Mouse (Mus musculus): Measurements from ENCODE around the gene Eomes. TPM values are rescaled to one million over a fixed set of nuclear protein-coding genes. Genes with fewer than 3 reads are reported as not detected.

Gene Eomes
- polyA plus RNA-seq, 1 experiment from 2014 or later: 24.1 TPM

DNA sequence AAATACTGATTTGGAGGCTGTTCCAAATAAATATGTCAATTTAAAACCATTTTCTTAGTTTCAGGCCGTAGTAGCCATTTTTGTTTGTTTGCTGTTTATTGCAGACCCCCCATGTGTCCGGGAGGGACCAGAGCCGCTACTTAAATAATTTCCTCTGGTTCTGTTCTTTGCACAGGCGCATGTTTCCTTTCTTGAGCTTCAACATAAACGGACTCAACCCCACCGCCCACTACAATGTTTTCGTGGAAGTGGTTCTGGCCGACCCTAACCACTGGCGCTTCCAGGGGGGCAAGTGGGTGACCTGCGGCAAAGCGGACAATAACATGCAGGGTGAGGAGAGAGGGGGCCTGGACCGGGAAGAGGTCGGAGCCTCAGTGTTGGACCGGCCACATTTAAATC is 2.3 kb downstream of the Eomes start:
- H3K36me3 ChIP-seq (ENCODE audit: control insufficient read depth, insufficient read depth, low read length): no peaks in the 10 kb centered on the region
- peak overlapping the region; percentile 60 for H3K4me2 ChIP-seq (ENCODE audit: low read length)
- ATAC-seq: no peak
- H3K4me1 ChIP-seq (ENCODE audit: control insufficient read depth, insufficient read depth, low read length): peaks cover 14% of the 10 kb centered on the region
- peaks cover 69% of the 10 kb centered on the region for H3K27me3 ChIP-seq (replicated peaks; ENCODE audit: control insufficient read depth, insufficient read depth, low read length)
- H3K9ac ChIP-seq (ENCODE audit: low read length): peak overlapping the region; percentile 68
- no peaks in the 10 kb centered on the region for H3K9me3 ChIP-seq (replicated peaks; ENCODE audit: control insufficient read depth, low read length)
- WGBS: 5% methylated on average over 14 of the region's 14 CpGs
- no peak for DNase-seq (ENCODE audit: low spot score)
- no peak overlapping the region for H3K27ac ChIP-seq (ENCODE audit: low read depth, low read length)
- peak overlapping the region; percentile 47 for H3K4me3 ChIP-seq (ENCODE audit: low read depth, low read length)

DNA sequence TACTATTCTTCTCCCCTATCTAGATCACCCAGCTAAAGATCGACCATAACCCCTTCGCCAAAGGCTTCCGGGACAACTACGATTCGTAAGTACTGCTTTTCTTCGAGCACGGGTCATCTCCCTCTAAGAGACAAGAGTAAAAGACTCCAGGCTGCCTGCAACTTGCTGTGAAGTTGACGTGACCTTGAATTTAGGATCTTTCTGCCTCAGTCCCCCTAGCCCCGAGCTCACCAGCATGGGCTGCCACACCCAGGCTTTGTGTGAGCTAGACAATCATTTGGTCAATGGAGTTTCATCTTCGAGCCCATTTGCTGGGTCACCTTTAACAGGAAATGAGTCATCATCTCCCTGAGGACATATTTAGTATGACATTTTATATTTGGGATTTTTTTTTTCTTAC is 4.2 kb downstream of the Eomes start:
- ATAC-seq (no peak), DNase-seq (ENCODE audit: low spot score) (no peak)
- Histone ChIP-seq H3K36me3 (ENCODE audit: control insufficient read depth, insufficient read depth, low read length) (no peaks in the 10 kb centered on the region), H3K27ac (ENCODE audit: low read depth, low read length) (no peak overlapping the region), H3K27me3 (replicated peaks; ENCODE audit: control insufficient read depth, insufficient read depth, low read length) (peaks cover 80% of the 10 kb centered on the region), H3K9ac (ENCODE audit: low read length) (no peak overlapping the region), H3K4me1 (ENCODE audit: control insufficient read depth, insufficient read depth, low read length) (peaks cover 11% of the 10 kb centered on the region), H3K4me2 (ENCODE audit: low read length) (peak overlapping the region; percentile 60), H3K9me3 (replicated peaks; ENCODE audit: control insufficient read depth, low read length) (no peaks in the 10 kb centered on the region), H3K4me3 (ENCODE audit: low read depth, low read length) (peak overlapping the region; percentile 47)
- 74% methylated on average over 10 of the region's 10 CpGs for WGBS

DNA sequence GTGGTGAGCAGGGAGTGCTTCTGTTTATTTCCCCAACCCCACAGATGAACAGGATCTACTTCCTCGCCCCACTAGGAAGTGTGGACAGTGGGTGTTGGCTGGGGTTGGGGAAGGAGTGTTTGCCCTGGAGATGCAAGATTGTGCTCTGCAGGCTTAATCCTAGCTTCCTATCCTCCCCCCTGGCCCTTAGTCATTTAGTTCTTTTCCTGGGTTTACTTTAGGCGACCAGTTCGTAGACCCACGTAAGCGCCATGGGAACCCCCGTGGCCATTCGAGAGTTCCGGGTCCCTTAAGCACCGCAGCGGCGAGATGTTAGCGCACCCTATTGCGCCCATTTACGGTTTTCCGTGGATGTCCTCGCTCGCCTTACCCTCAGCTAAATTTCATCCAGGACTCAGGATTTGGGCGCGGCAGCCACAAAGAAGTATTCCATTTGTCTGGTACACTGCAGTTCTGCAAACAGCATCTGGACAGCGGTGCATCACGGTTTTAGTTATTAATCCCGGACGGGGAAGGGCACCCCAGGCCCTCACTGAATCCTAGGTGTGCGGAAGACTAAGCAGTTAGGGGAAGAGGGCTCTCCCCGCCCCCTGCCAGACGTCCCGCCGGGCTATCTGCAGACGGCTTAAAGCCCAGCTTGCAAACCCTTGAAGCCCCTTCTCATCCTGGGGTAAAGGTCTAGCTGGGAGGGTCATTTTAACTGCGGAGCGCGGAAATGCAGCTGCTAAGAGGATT is 8.5 kb downstream of the Eomes start:
- Histone ChIP-seq H3K4me2 (ENCODE audit: low read length) (peak overlapping the region; percentile 58), H3K4me1 (ENCODE audit: control insufficient read depth, insufficient read depth, low read length) (peaks cover 18% of the 10 kb centered on the region; the same call in 1 of the 2 replicates), H3K27ac (ENCODE audit: low read depth, low read length) (no peak overlapping the region; the same call in 1 of the 2 replicates), H3K27me3 (replicated peaks; ENCODE audit: control insufficient read depth, insufficient read depth, low read length) (peaks cover 63% of the 10 kb centered on the region), H3K9me3 (replicated peaks; ENCODE audit: control insufficient read depth, low read length) (no peaks in the 10 kb centered on the region), H3K36me3 (ENCODE audit: control insufficient read depth, insufficient read depth, low read length) (no peaks in the 10 kb centered on the region), H3K4me3 (ENCODE audit: low read depth, low read length) (peak overlapping the region; percentile 11; the same call in 1 of the 2 replicates), H3K9ac (ENCODE audit: low read length) (no peak overlapping the region)
- WGBS: 1% methylated on average over 32 of the region's 32 CpGs
- ATAC-seq: peak; percentile 16; the same call in 1 of the 2 replicates
- DNase-seq (ENCODE audit: low spot score): no peak

DNA sequence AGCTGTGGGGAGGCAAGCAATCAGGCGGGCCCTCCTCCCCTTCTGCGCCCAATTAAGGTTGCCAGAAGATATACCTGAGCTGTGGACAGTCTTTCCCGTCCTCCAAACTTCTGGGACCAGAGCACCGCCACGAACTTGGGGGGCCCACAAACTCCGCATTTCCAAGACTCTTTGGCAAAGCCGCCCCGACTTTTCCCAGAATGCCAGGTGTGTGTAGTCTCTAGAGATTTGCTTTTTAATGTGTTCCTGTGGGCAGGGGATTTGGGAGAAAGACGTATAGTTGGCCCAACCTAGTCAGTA is 9.0 kb downstream of the Eomes start:
- Histone ChIP-seq H3K27me3 (replicated peaks; ENCODE audit: control insufficient read depth, insufficient read depth, low read length) (peaks cover 60% of the 10 kb centered on the region), H3K27ac (ENCODE audit: low read depth, low read length) (no peak overlapping the region; the same call in 1 of the 2 replicates), H3K4me1 (ENCODE audit: control insufficient read depth, insufficient read depth, low read length) (peaks cover 18% of the 10 kb centered on the region; the same call in 1 of the 2 replicates), H3K9ac (ENCODE audit: low read length) (no peak overlapping the region), H3K9me3 (replicated peaks; ENCODE audit: control insufficient read depth, low read length) (no peaks in the 10 kb centered on the region), H3K36me3 (ENCODE audit: control insufficient read depth, insufficient read depth, low read length) (no peaks in the 10 kb centered on the region), H3K4me3 (ENCODE audit: low read depth, low read length) (peak overlapping the region; percentile 11; the same call in 1 of the 2 replicates), H3K4me2 (ENCODE audit: low read length) (peak overlapping the region; percentile 58)
- WGBS: under 1% methylated on average over 9 of the region's 9 CpGs
- no peak for DNase-seq (ENCODE audit: low spot score)
- peak; percentile 5; the same call in 1 of the 2 replicates for ATAC-seq

DNA sequence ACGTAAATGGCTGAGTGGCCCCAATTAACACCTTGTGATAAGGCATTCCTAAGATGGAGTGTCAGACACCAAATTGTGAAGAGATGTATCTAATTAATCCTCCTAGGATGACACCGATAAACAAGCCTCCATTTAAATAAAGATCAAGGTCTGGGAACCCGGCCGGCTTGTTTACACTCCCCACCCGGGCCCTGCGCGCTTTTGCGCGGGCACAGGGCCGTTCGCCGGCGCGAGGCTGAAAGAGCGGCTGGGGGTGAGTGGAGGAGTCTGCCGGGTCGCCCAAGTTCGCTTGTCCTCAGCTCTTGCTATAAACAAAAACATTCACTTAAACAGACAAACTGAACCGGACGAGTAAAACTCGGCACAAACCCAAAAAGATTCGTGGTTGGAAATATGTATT is 9.6 kb downstream of the Eomes start:
- Histone ChIP-seq H3K27me3 (replicated peaks; ENCODE audit: control insufficient read depth, insufficient read depth, low read length) (peaks cover 56% of the 10 kb centered on the region), H3K4me2 (ENCODE audit: low read length) (peak overlapping the region; percentile 58), H3K9me3 (replicated peaks; ENCODE audit: control insufficient read depth, low read length) (no peaks in the 10 kb centered on the region), H3K27ac (ENCODE audit: low read depth, low read length) (no peak overlapping the region), H3K36me3 (ENCODE audit: control insufficient read depth, insufficient read depth, low read length) (no peaks in the 10 kb centered on the region), H3K9ac (ENCODE audit: low read length) (peak overlapping the region; percentile 17; the same call in 1 of the 2 replicates), H3K4me3 (ENCODE audit: low read depth, low read length) (peak overlapping the region; percentile 21), H3K4me1 (ENCODE audit: control insufficient read depth, insufficient read depth, low read length) (peaks cover 18% of the 10 kb centered on the region; the same call in 1 of the 2 replicates)
- under 1% methylated on average over 22 of the region's 22 CpGs for WGBS
- DNase-seq (ENCODE audit: low spot score) (peak; percentile 67), ATAC-seq (0 out of 2 replicates have a peak, but pooled peaks have one; percentile 16)

DNA sequence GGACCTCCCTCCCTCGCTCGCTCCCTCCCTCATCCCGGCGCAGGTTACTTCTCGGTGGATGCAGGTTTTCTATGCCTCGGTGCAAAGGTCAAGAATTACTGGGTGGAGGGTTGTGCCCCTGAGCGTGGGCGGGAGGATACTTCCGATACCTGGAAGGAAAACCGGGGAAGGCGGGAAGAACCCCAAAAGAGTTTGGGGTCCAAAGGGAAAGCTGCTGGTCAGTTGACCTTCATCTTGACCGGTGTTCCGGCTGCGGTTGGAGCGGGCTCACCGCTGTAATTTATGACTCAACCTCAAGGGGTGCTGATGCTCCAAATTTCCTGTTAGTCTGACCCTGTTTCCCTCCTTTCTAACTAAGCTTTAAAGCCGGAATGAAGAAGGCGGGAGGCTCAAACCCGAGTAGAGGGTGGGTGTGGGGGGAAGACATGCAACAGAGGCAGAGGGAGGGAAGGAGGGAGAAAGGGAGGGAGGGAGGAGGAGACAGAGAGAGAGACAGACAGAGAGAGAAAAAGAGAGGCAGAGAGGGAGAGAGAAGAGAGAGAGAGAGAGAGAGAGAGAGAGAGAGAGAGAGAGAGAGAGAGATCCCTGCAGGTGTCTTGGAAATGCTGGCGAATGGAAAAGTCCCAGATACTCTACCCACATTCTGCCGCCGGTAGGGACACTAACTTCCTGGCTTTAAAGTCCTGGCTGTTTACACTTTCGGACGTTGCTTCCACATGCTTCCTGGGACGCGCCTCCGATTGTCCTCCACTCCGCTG is 10.3 kb downstream of the Eomes start:
- H3K9ac ChIP-seq (ENCODE audit: low read length): peak overlapping the region; percentile 35; the same call in 1 of the 2 replicates
- peak overlapping the region; percentile 58 for H3K4me2 ChIP-seq (ENCODE audit: low read length)
- under 1% methylated on average over 28 of the region's 28 CpGs for whole genome bisulfite sequencing
- H3K36me3 ChIP-seq (ENCODE audit: control insufficient read depth, insufficient read depth, low read length): no peaks in the 10 kb centered on the region
- peak overlapping the region; percentile 21 for H3K4me3 ChIP-seq (ENCODE audit: low read depth, low read length)
- DNase-seq (ENCODE audit: low spot score): peak; percentile 68
- peak; percentile 6; the same call in 1 of the 2 replicates for ATAC-seq
- peaks cover 18% of the 10 kb centered on the region; the same call in 1 of the 2 replicates for H3K4me1 ChIP-seq (ENCODE audit: control insufficient read depth, insufficient read depth, low read length)
- peaks cover 52% of the 10 kb centered on the region for H3K27me3 ChIP-seq (replicated peaks; ENCODE audit: control insufficient read depth, insufficient read depth, low read length)
- no peaks in the 10 kb centered on the region for H3K9me3 ChIP-seq (replicated peaks; ENCODE audit: control insufficient read depth, low read length)
- no peak overlapping the region; the same call in 1 of the 2 replicates for H3K27ac ChIP-seq (ENCODE audit: low read depth, low read length)

DNA sequence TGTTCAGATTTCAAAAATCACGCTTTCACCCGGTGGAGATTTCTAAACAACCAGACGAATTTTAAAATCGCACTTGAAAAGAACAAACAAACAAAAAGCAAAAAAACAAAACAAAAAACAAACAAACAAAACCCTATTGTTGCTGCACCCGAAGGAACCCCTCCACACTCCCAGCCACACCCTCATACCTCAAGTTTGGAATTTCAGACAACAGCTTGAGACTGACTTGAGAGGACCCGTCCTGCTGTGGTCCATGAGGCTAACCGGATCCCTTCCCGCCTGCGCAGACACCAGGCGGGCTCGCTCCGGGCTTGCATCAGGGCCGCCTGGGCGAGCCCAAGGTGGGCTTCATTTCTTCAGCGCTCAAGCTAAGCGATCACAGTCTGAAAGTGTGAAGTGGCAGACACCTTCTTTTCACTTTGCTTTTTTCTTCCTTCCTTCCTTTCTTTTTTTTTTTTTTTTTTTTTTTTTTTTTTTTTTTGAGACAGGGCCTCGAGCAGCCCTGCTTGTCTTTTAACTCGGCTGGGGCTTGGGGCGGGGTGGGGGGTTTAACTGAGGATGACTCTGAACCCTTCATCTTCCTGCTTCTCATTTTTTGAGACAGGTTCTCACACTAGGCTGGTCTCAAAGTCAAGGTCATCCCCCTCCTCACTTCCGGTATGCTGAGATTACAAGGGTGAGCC is 11.0 kb downstream of the Eomes start:
- Histone ChIP-seq H3K4me3 (ENCODE audit: low read depth, low read length) (peak overlapping the region; percentile 21), H3K27ac (ENCODE audit: low read depth, low read length) (no peak overlapping the region), H3K4me2 (ENCODE audit: low read length) (peak overlapping the region; percentile 58), H3K27me3 (replicated peaks; ENCODE audit: control insufficient read depth, insufficient read depth, low read length) (peaks cover 48% of the 10 kb centered on the region), H3K36me3 (ENCODE audit: control insufficient read depth, insufficient read depth, low read length) (no peaks in the 10 kb centered on the region), H3K9ac (ENCODE audit: low read length) (no peak overlapping the region), H3K9me3 (replicated peaks; ENCODE audit: control insufficient read depth, low read length) (no peaks in the 10 kb centered on the region), H3K4me1 (ENCODE audit: control insufficient read depth, insufficient read depth, low read length) (peaks cover 18% of the 10 kb centered on the region; the same call in 1 of the 2 replicates)
- peak; percentile 43 for DNase-seq (ENCODE audit: low spot score)
- WGBS: 3% methylated on average over 20 of the region's 20 CpGs
- ATAC-seq: 0 out of 2 replicates have a peak, but pooled peaks have one; percentile 29

DNA sequence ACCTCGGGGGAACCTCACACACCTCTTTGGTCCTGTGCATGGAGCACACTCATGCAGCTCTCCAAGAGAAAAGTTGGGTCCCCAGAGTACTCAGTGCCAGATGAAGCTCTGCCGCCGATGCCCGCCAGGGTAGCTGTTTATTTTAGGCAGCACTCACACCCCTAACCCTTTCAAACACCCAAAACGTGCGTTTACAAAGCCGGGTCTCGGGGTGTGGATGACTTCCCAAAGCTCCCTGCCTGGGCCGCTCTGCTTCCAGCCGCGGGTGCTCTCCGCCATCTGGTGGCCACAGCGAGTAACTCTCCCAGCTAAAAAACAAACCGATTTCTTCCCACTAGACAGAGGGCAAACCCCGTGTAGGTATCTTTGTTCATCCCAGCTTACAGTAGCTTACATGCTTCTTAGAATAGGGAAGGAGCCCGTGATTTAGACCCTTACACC is 11.6 kb downstream of the Eomes start:
- Histone ChIP-seq H3K4me3 (ENCODE audit: low read depth, low read length) (peak overlapping the region; percentile 21), H3K9me3 (replicated peaks; ENCODE audit: control insufficient read depth, low read length) (no peaks in the 10 kb centered on the region), H3K27me3 (replicated peaks; ENCODE audit: control insufficient read depth, insufficient read depth, low read length) (peaks cover 42% of the 10 kb centered on the region), H3K4me1 (ENCODE audit: control insufficient read depth, insufficient read depth, low read length) (peaks cover 18% of the 10 kb centered on the region; the same call in 1 of the 2 replicates), H3K36me3 (ENCODE audit: control insufficient read depth, insufficient read depth, low read length) (no peaks in the 10 kb centered on the region), H3K4me2 (ENCODE audit: low read length) (peak overlapping the region; percentile 58), H3K27ac (ENCODE audit: low read depth, low read length) (no peak overlapping the region), H3K9ac (ENCODE audit: low read length) (no peak overlapping the region)
- DNase-seq (ENCODE audit: low spot score): peak; percentile 87
- peak; percentile 77 for ATAC-seq
- under 1% methylated on average over 16 of the region's 16 CpGs for WGBS
